Mouse (Mus musculus) megakaryocyte, embryonic 14.5 days (primary cell): ENCODE measurements around the gene Mgat2. TPM values are rescaled to one million over a fixed set of nuclear protein-coding genes. Genes with fewer than 3 reads are reported as not detected.
A peak's percentile ranks its signal among the peaks of the same experiment; 100 is the strongest.

Experiments
- H3K27me3 ChIP-seq: replicated peaks from 2 replicates; pipeline ENCODE3; 2012; ENCODE audit warnings: inconsistent platforms
- H3K36me3 ChIP-seq: replicated peaks from 2 replicates; pipeline ENCODE3; 2012; ENCODE audit warnings: low read length, inconsistent platforms, mixed read lengths
- H3K4me1 ChIP-seq: 2 replicates; pipeline ENCODE4 v1.6.1; 2012; ENCODE audit warnings: inconsistent platforms
- H3K4me3 ChIP-seq: replicated peaks from 2 replicates; pipeline ENCODE3; 2012; ENCODE audit warnings: moderate library complexity, mild to moderate bottlenecking, inconsistent platforms
- H3K9me3 ChIP-seq: 2 replicates; pipeline ENCODE4 v1.6.1; 2012; ENCODE audit warnings: inconsistent platforms
- FLI1 ChIP-seq: IDR thresholded peaks from 2 replicates; pipeline ENCODE4 v1.6.1; 2012; ENCODE audit warnings: low read length, inconsistent platforms, mixed read lengths
- GATA1 ChIP-seq: IDR thresholded peaks from 3 replicates; pipeline ENCODE4 v1.6.1; 2012; ENCODE audit warnings: mixed read lengths, low read length, inconsistent platforms, borderline replicate concordance
- polyA plus RNA-seq: library from polyadenylated mRNA; stranded (reverse); fragments of >175 nt; gene quantifications from 2 replicates; pipeline ENCODE4 v1.2.3, GENCODE M21; 2012; ENCODE audit warnings: low replicate concordance; ENCODE audit not compliant: insufficient read depth

The Mgat2 gene
- polyA plus RNA-seq, 1 experiment: 30.4 TPM

- H3K36me3 ChIP-seq: peaks cover 57% of the 10 kb centered on the region
- no peak for TF ChIP-seq FLI1
- no peak for TF ChIP-seq GATA1
Observed at GRCm38 (mm10) chr12:69179371-69179770, 4.6 kb upstream of the Mgat2 start.

DNA sequence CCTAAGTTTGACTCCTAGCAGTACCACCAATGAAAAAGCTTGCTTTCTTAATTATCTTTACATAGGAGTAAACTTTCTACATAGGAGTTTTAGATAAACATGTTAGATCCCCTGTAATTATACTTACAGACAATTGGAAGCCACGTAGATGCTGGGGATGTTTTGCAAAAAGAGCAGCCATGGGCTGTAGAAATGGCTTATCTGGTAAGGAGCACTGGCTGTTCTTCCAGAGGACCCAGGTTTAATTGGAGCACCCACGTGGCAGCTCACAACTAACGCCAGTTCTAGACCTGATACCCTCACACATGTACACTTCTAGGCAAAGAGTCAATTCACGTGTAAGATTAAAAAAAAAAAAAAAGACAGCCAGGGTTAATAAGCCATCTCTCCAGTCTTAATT is 2.2 kb upstream of the Mgat2 start:
- H3K36me3 ChIP-seq: peaks cover 39% of the 10 kb centered on the region

More at GRCm38 (mm10) chr12:69179371-69179770, 4.6 kb upstream of the Mgat2 start:
- Histone ChIP-seq H3K4me3 (no peak overlapping the region), H3K4me1 (peaks cover 5% of the 10 kb centered on the region; the same call in 1 of the 2 replicates), H3K9me3 (peaks cover 5% of the 10 kb centered on the region; the same call in 1 of the 2 replicates), H3K27me3 (no peaks in the 10 kb centered on the region)

DNA sequence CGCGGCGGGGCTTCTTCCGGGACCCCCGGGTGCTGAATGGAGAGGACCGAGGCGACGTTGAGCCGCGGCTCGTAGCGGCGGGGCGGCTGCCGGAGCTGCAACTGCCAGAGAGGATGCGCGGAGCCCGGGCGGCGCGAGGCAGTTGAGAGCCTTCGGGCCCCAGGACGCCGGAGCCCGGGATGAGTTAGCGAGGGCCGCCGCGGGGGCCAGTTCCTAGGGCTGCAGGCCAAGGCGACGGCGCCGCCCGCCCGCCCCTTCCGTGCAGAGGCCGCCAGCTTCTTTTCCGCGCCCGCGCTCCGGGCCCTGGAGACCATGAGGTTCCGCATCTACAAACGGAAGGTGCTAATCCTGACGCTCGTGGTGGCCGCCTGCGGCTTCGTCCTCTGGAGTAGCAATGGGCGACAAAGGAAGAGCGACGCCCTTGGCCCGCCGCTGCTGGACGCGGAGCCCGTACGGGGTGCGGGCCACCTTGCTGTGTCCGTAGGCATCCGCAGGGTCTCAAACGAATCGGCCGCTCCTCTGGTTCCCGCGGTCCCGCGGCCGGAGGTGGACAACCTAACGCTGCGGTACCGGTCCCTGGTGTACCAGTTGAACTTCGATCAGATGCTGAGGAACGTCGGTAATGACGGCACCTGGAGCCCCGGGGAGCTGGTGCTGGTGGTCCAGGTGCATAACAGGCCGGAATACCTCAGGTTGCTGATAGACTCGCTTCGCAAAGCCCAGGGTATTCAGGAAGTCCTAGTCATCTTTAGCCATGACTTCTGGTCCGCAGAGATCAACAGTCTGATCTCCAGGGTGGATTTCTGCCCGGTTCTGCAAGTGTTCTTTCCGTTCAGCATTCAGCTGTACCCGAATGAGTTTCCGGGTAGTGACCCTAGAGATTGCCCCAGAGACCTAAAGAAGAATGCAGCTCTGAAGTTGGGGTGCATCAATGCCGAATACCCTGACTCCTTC is 662 bp downstream of the Mgat2 start:
- Histone ChIP-seq H3K36me3 (peaks cover 39% of the 10 kb centered on the region), H3K9me3 (no peaks in the 10 kb centered on the region), H3K4me3 (peak overlapping the region; percentile 98), H3K4me1 (peaks cover 30% of the 10 kb centered on the region), H3K27me3 (no peaks in the 10 kb centered on the region)
- TF ChIP-seq FLI1 (no peak), GATA1 (no peak)

More for the DNA sequence above, 2.2 kb upstream of the Mgat2 start:
- TF ChIP-seq FLI1 (no peak), GATA1 (no peak)
- no peak overlapping the region for H3K4me3 ChIP-seq
- H3K4me1 ChIP-seq: peaks cover 18% of the 10 kb centered on the region
- H3K9me3 ChIP-seq: peaks cover 5% of the 10 kb centered on the region; the same call in 1 of the 2 replicates
- no peaks in the 10 kb centered on the region for H3K27me3 ChIP-seq

DNA sequence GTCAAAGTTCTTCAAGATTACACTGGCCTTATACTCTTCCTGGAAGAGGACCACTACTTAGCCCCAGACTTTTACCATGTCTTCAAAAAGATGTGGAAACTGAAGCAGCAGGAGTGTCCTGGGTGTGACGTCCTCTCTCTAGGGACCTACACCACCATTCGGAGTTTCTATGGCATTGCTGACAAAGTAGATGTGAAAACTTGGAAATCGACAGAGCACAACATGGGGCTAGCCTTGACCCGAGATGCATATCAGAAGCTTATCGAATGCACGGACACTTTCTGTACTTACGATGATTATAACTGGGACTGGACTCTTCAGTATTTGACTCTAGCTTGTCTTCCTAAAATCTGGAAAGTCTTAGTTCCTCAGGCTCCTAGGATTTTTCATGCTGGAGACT is 1.4 kb downstream of the Mgat2 start:
- H3K36me3 ChIP-seq: peaks cover 41% of the 10 kb centered on the region
- H3K4me1 ChIP-seq: peaks cover 30% of the 10 kb centered on the region
- no peaks in the 10 kb centered on the region for H3K27me3 ChIP-seq
- H3K9me3 ChIP-seq: no peaks in the 10 kb centered on the region
- H3K4me3 ChIP-seq: peak overlapping the region; percentile 98
- TF ChIP-seq GATA1 (no peak), FLI1 (no peak)

DNA sequence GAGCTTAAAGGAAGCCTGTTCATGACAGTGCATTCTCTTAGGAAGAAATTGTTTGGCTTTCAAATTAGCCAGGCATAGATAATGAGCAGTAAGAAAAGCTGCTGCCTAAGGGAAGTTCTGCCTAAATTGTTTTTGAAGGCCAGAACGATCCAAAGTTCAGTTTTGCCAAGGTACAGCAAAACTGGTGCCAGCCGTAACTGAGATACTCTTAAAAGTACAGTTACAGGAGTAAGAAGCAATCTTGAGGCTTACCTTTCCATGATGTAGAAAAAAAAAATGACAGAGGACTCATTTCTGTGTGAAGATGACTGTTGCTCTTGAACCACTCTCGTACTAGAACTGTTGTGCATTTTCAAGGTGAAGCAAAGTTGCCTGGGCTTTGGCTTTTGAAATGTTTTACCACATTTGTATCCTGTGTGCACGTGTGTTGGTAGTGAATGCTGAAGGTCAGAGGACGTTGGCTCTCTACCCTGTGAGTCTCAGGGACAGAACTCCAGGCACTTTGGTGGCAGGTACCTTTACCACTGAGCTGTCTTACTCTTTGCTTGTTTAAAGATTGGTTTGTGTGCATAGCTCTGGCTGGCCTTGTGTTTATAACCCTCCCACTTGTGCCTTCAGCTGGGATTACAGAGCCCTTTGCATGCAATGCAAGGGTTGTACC is 3.0 kb downstream of the Mgat2 start:
- no peak for TF ChIP-seq FLI1
- no peak for TF ChIP-seq GATA1
- Histone ChIP-seq H3K4me1 (peaks cover 30% of the 10 kb centered on the region), H3K36me3 (peaks cover 40% of the 10 kb centered on the region), H3K9me3 (no peaks in the 10 kb centered on the region), H3K4me3 (peak overlapping the region; percentile 78), H3K27me3 (no peaks in the 10 kb centered on the region)

DNA sequence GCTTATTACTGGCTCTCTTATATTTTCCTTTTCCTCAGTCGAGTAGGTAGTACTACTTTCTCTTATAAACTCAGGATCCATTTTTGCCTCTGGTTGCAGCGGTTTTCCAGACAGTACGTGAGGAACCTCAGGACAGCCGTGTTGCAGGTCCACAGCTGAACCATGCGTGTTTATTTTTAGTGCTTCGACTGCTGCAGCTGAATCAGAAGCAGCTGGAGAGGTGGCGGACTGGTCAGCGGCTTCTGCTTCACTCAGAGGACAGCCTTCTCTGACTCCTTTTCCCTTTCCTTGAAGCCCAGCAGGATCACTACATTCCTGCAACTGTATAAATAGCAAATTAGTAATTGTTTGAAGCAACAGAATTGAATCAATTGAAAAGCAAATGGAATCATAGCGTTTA is 6.1 kb downstream of the Mgat2 start:
- peaks cover 25% of the 10 kb centered on the region for H3K4me1 ChIP-seq
- TF ChIP-seq GATA1: no peak
- no peak overlapping the region for H3K4me3 ChIP-seq
- H3K27me3 ChIP-seq: no peaks in the 10 kb centered on the region
- no peaks in the 10 kb centered on the region for H3K9me3 ChIP-seq
- peaks cover 44% of the 10 kb centered on the region for H3K36me3 ChIP-seq

- Histone ChIP-seq H3K27me3 (no peaks in the 10 kb centered on the region), H3K4me1 (peaks cover 20% of the 10 kb centered on the region), H3K4me3 (no peak overlapping the region), H3K9me3 (no peaks in the 10 kb centered on the region), H3K36me3 (peaks cover 41% of the 10 kb centered on the region)
- TF ChIP-seq GATA1: no peak
- TF ChIP-seq FLI1: no peak
Observed at GRCm38 (mm10) chr12:69190522-69190921, 6.6 kb downstream of the Mgat2 start.

- Histone ChIP-seq H3K36me3 (peaks cover 41% of the 10 kb centered on the region), H3K4me1 (peaks cover 25% of the 10 kb centered on the region), H3K4me3 (no peak overlapping the region), H3K27me3 (no peaks in the 10 kb centered on the region), H3K9me3 (no peaks in the 10 kb centered on the region)
- no peak for TF ChIP-seq GATA1
- no peak for TF ChIP-seq FLI1
Observed at GRCm38 (mm10) chr12:69191396-69191795, 7.4 kb downstream of the Mgat2 start.

- Histone ChIP-seq H3K36me3 (peaks cover 33% of the 10 kb centered on the region), H3K9me3 (no peaks in the 10 kb centered on the region), H3K27me3 (no peaks in the 10 kb centered on the region), H3K4me1 (peaks cover 15% of the 10 kb centered on the region; the same call in 1 of the 2 replicates), H3K4me3 (no peak overlapping the region)
- TF ChIP-seq FLI1: no peak
- TF ChIP-seq GATA1: no peak
Observed at GRCm38 (mm10) chr12:69192637-69193036, 8.7 kb downstream of the Mgat2 start.
